Mouse (Mus musculus): ENCODE results near the gene Pja2. TPM values are rescaled to one million over a fixed set of nuclear protein-coding genes. Genes with fewer than 3 reads are reported as not detected.

The Pja2 gene
- 64.8 and 65.2 TPM in 2 replicates for polyA plus RNA-seq (2015; fragmentation: Nextera tagmentation; extraction: Ambion mirVana)

- peak; percentile 100 for ATAC-seq (ENCODE audit: borderline replicate concordance, extremely low read depth, low FRiP score, low TSS enrichment)
- Histone ChIP-seq H3K9me3 (no peaks in the 10 kb centered on the region), H3K27ac (peak within 1 kb of the TSS; percentile 98), H3K9ac (peak within 1 kb of the TSS; percentile 98), H3K4me2 (peak within 1 kb of the TSS; percentile 75), H3K36me3 (no peaks in the 10 kb centered on the region), H3K27me3 (no peaks in the 10 kb centered on the region), H3K4me1 (peaks cover 6% of the 10 kb centered on the region), H3K4me3 (peak within 1 kb of the TSS; percentile 98)
- WGBS = under 1% methylated on average over 43 of the region's 60 CpGs
Measured at GRCm38 (mm10) chr17:64331898-64332769, at the start of gene Pja2. Gene Pja2, minus strand, starts transcription at chr17:64331916.

DNA sequence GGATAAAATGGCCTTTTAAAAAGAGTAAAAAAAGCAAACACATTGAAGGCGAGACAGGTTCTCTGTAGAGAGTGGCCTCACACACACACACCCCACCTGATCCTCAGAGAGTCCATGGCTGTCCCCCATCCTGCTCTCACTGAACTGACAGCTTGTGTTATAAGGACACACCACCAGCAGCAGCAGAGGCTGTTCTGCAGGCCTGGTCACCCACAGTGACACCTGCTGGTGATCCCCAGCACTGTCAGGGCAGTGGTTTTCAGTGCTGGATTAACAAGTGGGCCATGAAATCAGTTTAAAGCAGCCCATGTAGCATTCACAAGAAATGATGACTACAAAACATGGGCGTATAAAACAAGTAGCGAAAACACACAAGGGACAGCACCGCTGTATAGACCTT is 43.6 kb upstream of the Pja2 start:
- H3K9ac ChIP-seq = no peak overlapping the region
- WGBS = 69% methylated on average over 4 of the region's 4 CpGs
- H3K4me2 ChIP-seq = no peak overlapping the region
- H3K9me3 ChIP-seq = no peaks in the 10 kb centered on the region
- H3K4me3 ChIP-seq = no peak overlapping the region
- H3K27ac ChIP-seq = no peak overlapping the region
- peak; percentile 69; the same call in 1 of the 2 replicates for ATAC-seq (ENCODE audit: borderline replicate concordance, extremely low read depth, low FRiP score, low TSS enrichment)
- H3K36me3 ChIP-seq = no peaks in the 10 kb centered on the region
- no peaks in the 10 kb centered on the region for H3K27me3 ChIP-seq
- H3K4me1 ChIP-seq = no peaks in the 10 kb centered on the region

DNA sequence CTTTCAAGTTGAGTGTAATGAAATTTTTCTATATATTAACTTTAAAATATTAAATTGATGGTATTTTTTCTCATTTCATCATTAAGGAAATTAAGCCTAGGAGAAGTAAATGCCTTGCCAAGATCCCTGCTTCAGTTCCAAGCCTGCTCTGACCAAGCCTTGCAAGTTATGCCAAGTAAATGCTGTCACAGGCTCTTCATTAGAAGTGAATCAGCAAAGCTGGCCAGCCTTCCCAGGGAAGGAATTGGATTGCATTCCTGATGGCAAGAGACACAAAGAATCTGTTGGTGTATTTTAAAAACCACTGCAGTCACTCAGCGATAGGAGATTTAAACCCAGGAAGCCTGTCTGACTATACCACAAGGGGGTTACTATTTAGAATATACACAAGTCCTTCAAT is 32.0 kb upstream of the Pja2 start:
- peak; percentile 84; the same call in 1 of the 2 replicates for ATAC-seq (ENCODE audit: borderline replicate concordance, extremely low read depth, low FRiP score, low TSS enrichment)

DNA sequence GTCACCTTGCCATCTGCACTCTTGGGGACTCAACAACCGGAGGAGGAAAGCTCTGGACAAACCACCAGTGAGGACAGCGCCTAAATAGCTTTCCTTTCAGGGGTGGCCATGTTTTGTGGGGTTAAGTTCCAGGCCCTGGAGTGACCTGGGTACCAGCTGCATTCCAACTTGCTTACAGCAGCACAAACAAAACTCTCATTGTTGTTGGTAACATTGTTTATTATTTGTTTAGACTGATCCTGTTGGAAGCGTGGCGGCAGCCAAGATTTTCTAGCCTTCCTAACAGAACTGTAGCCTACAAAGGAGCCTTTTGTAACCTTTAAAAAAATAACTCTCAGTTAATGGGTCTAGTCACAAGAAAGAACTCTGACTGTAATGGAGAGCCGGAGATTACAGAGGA is 30.9 kb upstream of the Pja2 start:
- Histone ChIP-seq H3K27ac (no peak overlapping the region), H3K9me3 (no peaks in the 10 kb centered on the region), H3K4me3 (no peak overlapping the region), H3K27me3 (no peaks in the 10 kb centered on the region), H3K9ac (no peak overlapping the region), H3K4me1 (0 out of 2 replicates have a peak, but pooled peaks cover 10% of the 10 kb centered on the region), H3K4me2 (no peak overlapping the region), H3K36me3 (no peaks in the 10 kb centered on the region)
- 60% methylated on average over 5 of the region's 5 CpGs for WGBS
- peak; percentile 31; the same call in 1 of the 2 replicates for ATAC-seq (ENCODE audit: borderline replicate concordance, extremely low read depth, low FRiP score, low TSS enrichment)

More for the DNA sequence above, 32.0 kb upstream of the Pja2 start:
- WGBS = 49% methylated on average over 1 of the region's 1 CpGs
- no peaks in the 10 kb centered on the region for H3K9me3 ChIP-seq
- H3K9ac ChIP-seq = no peak overlapping the region
- no peaks in the 10 kb centered on the region for H3K27me3 ChIP-seq
- H3K4me1 ChIP-seq = 0 out of 2 replicates have a peak, but pooled peaks cover 10% of the 10 kb centered on the region
- no peaks in the 10 kb centered on the region for H3K36me3 ChIP-seq
- no peak overlapping the region for H3K27ac ChIP-seq
- H3K4me3 ChIP-seq = no peak overlapping the region
- H3K4me2 ChIP-seq = no peak overlapping the region

GRCm38 (mm10) chr17:64361911-64362425 is 30.3 kb upstream of the Pja2 start:
- Histone ChIP-seq H3K9me3 (no peaks in the 10 kb centered on the region), H3K27me3 (no peaks in the 10 kb centered on the region), H3K4me2 (no peak overlapping the region), H3K4me1 (0 out of 2 replicates have a peak, but pooled peaks cover 10% of the 10 kb centered on the region), H3K9ac (no peak overlapping the region), H3K4me3 (no peak overlapping the region), H3K27ac (no peak overlapping the region), H3K36me3 (no peaks in the 10 kb centered on the region)
- ATAC-seq (ENCODE audit: borderline replicate concordance, extremely low read depth, low FRiP score, low TSS enrichment) = no peak
- WGBS = 72% methylated on average over 3 of the region's 3 CpGs

DNA sequence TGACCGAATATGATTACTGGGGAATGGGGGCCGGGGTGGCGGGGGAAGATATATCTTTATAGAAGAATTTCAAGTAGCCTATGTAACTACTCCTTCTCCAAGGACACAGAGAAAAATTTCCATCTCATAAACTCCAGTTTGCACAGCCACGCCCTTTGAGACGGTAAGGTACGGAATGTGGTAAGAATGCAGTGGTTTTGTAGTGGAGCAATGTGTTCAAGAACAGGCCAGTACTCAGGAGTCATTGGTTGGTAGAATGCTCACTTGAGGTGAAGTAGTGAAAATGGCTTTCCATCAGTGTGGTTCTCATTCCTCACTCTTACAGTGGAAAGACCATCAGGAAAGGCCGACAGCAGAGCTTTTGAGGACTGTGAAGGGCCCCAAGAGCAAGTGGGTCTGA is 22.2 kb upstream of the Pja2 start:
- WGBS = 78% methylated on average over 7 of the region's 7 CpGs
- no peak for ATAC-seq (ENCODE audit: borderline replicate concordance, extremely low read depth, low FRiP score, low TSS enrichment)

GRCm38 (mm10) chr17:64346135-64346534 is 14.4 kb upstream of the Pja2 start:
- Histone ChIP-seq H3K9ac (0 out of 2 replicates have a peak overlapping the region, but pooled peaks have one; percentile 9), H3K4me3 (peak overlapping the region; percentile 25), H3K36me3 (no peaks in the 10 kb centered on the region), H3K4me1 (no peaks in the 10 kb centered on the region), H3K27ac (no peak overlapping the region), H3K27me3 (no peaks in the 10 kb centered on the region), H3K9me3 (no peaks in the 10 kb centered on the region), H3K4me2 (peak overlapping the region; percentile 57)
- ATAC-seq (ENCODE audit: borderline replicate concordance, extremely low read depth, low FRiP score, low TSS enrichment) = no peak
- WGBS = 13% methylated on average over 17 of the region's 17 CpGs

More for the DNA sequence above, 22.2 kb upstream of the Pja2 start:
- H3K9ac ChIP-seq = no peak overlapping the region
- no peaks in the 10 kb centered on the region for H3K36me3 ChIP-seq
- H3K27me3 ChIP-seq = no peaks in the 10 kb centered on the region
- no peaks in the 10 kb centered on the region for H3K9me3 ChIP-seq
- H3K4me2 ChIP-seq = no peak overlapping the region
- no peak overlapping the region for H3K27ac ChIP-seq
- no peak overlapping the region for H3K4me3 ChIP-seq
- H3K4me1 ChIP-seq = no peaks in the 10 kb centered on the region

DNA sequence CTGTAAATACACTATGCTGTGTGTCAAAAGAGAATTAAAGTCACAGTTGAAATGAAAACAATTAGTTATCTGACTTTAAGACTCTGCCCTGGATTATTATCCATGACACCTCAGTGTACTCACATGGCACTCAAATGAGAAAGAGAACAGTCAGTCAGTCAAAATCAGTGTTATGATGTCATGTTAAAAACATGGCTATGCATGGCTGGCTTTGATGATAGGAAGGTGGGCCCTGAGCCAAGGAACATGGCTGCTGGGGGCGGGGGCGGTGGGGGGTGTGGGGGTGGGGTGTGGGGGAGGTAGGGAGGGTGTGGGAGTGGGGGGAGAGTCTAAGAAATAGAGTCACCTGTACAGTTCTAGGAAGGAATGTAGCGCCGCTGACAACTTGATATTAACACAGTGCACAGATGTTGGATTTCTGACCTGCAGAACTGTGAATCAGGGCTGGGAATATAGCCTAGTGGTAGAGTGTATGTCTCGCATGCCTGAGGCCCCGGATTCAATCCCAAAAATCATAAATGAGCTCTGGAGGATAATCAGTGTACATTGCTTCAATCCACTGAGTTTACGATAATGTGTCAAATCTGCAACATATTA is 13.0 kb upstream of the Pja2 start:
- Histone ChIP-seq H3K27me3 (no peaks in the 10 kb centered on the region), H3K9me3 (no peaks in the 10 kb centered on the region), H3K4me3 (no peak overlapping the region), H3K4me2 (no peak overlapping the region), H3K4me1 (no peaks in the 10 kb centered on the region), H3K9ac (no peak overlapping the region), H3K36me3 (no peaks in the 10 kb centered on the region), H3K27ac (no peak overlapping the region)
- 78% methylated on average over 7 of the region's 7 CpGs for WGBS
- no peak for ATAC-seq (ENCODE audit: borderline replicate concordance, extremely low read depth, low FRiP score, low TSS enrichment)

- Histone ChIP-seq H3K36me3 (no peaks in the 10 kb centered on the region), H3K4me1 (no peaks in the 10 kb centered on the region), H3K4me3 (no peak overlapping the region), H3K9ac (no peak overlapping the region), H3K9me3 (no peaks in the 10 kb centered on the region), H3K4me2 (no peak overlapping the region), H3K27me3 (no peaks in the 10 kb centered on the region), H3K27ac (no peak overlapping the region)
- no peak for ATAC-seq (ENCODE audit: borderline replicate concordance, extremely low read depth, low FRiP score, low TSS enrichment)
- 44% methylated on average over 7 of the region's 7 CpGs for WGBS
Measured at GRCm38 (mm10) chr17:64341698-64342097, 10.0 kb upstream of the Pja2 start.

- no peaks in the 10 kb centered on the region for H3K36me3 ChIP-seq
- 52% methylated on average over 5 of the region's 5 CpGs for WGBS
- no peak overlapping the region for H3K9ac ChIP-seq
- no peak for ATAC-seq (ENCODE audit: borderline replicate concordance, extremely low read depth, low FRiP score, low TSS enrichment)
- H3K4me3 ChIP-seq = no peak overlapping the region
- no peaks in the 10 kb centered on the region for H3K4me1 ChIP-seq
- no peaks in the 10 kb centered on the region for H3K9me3 ChIP-seq
- H3K27me3 ChIP-seq = no peaks in the 10 kb centered on the region
- H3K27ac ChIP-seq = no peak overlapping the region
- H3K4me2 ChIP-seq = no peak overlapping the region
Measured at GRCm38 (mm10) chr17:64339752-64340151, 8.0 kb upstream of the Pja2 start.

DNA sequence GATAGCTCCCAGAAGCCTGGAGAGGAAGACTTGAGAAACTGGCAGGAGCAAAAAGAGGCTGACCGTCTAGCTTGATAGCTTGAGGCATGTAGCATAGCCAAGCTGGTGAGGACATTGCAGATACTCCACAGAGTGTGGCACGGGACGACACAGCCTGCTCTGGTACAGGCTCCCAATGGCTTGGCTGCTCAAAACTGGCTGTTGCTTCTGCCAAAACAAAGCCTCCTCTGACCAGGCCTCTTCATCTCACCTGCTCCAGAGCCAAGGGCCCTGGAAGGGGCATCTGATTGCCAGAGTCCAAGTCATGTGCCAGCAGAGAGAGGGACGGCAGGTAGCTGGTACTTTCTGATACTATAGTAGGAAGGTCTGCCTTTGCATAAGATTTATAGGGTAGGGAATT is 5.5 kb upstream of the Pja2 start:
- no peaks in the 10 kb centered on the region for H3K4me1 ChIP-seq
- H3K9ac ChIP-seq = no peak overlapping the region
- ATAC-seq (ENCODE audit: borderline replicate concordance, extremely low read depth, low FRiP score, low TSS enrichment) = no peak
- H3K27ac ChIP-seq = no peak overlapping the region
- no peak overlapping the region for H3K4me3 ChIP-seq
- H3K27me3 ChIP-seq = no peaks in the 10 kb centered on the region
- no peaks in the 10 kb centered on the region for H3K9me3 ChIP-seq
- no peak overlapping the region for H3K4me2 ChIP-seq
- 59% methylated on average over 4 of the region's 4 CpGs for WGBS
- no peaks in the 10 kb centered on the region for H3K36me3 ChIP-seq

GRCm38 (mm10) chr17:64333956-64334355 is 2.2 kb upstream of the Pja2 start:
- H3K9ac ChIP-seq = no peak overlapping the region
- no peak overlapping the region for H3K27ac ChIP-seq
- ATAC-seq (ENCODE audit: borderline replicate concordance, extremely low read depth, low FRiP score, low TSS enrichment) = no peak
- H3K4me1 ChIP-seq = peaks cover 6% of the 10 kb centered on the region
- H3K27me3 ChIP-seq = no peaks in the 10 kb centered on the region
- H3K4me2 ChIP-seq = no peak overlapping the region
- no peak overlapping the region for H3K4me3 ChIP-seq
- WGBS = 77% methylated on average over 4 of the region's 4 CpGs
- no peaks in the 10 kb centered on the region for H3K36me3 ChIP-seq
- no peaks in the 10 kb centered on the region for H3K9me3 ChIP-seq
